Mouse (Mus musculus) c-Kit-negative CD71-positive TER-119-positive erythroid progenitor cells, embryonic 14.5 days (primary cell): ENCODE measurements around the gene Fbxo46.
"Not testable (repeated sequence)": the region's sequence is repeated elsewhere in the genome, so short reads cannot be mapped to it uniquely, and the experiment has no call there.

Experiments
- DNase-seq: peaks from one replicate; pipeline ENCODE4 v3.0.0-alpha.2; 2013; ENCODE audit warnings: low read depth, low spot score

Gene Fbxo46

DNA sequence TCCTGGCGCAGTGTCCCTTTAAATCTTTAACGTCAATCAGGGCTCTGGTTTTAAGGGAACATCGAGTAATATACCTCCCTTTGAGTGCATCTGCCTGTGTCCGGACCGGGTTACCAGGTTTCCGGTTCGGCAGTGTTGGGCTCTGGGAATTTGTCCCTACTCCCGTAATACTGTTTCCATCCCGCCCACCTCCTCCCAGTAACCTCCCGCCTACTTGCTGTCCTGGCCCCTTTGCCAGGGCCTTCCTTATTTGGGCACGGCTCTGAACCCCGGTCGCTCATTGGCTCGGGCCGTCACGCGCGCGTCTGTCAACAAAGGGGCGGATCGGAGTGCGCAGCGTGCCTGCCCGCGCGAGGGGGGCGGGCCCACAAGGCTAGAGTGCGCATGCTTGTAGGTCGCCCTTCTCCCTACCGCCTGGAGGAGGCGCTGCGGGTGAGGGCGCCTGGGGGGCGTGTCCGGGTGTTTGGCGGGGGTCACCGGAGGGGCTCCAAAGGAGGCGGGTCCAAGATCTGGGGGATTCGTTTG lies 11.7 kb downstream of the Fbxo46 start:
- peak; percentile 60 for DNase-seq

DNA sequence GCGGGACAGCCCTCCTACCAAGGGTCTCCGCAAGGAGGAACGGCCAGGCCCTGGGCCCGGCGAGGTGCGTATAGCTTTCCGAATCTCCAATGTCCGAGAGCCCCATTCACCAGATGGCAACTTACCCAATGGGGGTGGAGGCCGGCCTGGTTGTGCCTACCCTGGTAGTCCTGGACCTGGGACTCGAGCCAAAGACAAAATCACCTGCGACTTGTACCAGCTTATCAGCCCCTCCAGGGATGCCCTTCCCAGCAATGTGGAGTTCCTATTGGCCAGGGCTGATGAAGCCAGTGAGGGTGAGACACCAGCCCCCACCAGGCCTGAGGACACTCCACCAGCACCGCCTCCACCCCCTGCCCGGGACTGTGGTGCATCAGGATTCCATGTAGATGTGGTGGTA lies 16.5 kb downstream of the Fbxo46 start:
- DNase-seq, result no peak

DNA sequence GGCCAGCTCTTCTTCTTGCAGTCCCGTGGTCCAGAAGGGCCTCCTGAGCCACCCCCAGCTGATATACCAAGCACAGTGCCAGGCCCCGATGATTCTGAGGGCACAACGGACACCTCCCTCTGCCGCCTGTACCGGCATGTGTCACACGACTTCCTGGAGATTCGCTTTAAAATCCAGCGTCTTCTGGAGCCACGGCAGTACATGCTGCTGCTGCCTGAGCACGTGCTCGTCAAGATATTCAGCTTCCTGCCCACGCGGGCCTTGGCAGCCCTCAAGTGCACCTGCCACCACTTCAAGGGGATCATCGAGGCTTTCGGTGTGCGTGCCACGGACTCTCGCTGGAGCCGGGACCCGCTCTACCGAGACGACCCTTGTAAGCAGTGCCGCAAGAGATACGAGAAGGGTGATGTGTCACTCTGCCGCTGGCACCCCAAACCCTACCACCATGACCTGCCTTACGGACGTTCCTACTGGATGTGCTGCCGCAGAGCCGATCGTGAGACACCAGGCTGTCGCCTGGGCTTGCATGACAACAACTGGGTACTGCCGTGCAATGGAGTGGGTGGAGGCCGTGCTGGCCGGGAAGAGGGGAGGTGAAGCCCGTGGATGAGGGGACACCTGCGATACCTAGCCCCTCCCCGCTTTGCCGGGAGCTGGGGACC lies 17.1 kb downstream of the Fbxo46 start:
- DNase-seq, result no peak

DNA sequence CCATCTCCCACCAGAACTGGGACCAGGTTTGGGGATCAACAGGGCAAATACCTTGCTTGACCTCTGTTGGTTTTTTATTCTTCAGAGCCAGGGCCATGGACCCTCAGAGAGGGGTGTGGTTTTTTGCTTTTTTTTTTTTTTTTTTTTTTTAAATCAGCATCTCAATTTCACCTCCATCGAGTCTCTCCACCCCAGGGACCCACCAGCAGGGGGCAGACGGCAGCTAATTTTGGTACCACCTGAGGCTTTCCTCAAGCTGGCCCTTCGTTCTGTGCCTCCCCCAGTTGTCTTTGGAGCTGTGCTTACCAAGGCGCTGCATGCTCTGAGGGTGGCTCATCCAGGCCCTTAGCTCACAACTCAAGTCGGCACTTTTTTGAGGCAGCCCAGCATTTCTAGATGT lies 17.7 kb downstream of the Fbxo46 start:
- DNase-seq, result no peak

DNA sequence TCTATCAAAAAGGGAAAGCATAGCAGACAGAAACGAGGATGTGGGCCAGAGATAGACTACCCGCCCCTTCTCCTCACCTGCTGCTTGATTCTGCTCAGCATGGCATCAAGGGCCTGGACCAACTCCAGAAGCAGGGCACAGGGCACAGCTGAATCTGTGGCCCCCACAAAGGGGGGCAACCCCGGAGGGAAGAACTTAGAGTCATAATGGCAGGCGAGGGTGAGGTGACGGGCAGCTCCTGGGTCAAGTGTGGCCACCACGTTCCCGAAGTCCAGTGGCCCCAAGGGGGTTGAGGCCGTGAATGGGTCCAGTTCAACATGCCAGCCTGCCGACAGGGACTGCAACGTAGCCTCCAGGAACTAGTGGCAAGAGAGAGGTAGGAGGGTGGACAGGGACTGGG lies 27.1 kb downstream of the Fbxo46 start:
- DNase-seq, result no peak

DNA sequence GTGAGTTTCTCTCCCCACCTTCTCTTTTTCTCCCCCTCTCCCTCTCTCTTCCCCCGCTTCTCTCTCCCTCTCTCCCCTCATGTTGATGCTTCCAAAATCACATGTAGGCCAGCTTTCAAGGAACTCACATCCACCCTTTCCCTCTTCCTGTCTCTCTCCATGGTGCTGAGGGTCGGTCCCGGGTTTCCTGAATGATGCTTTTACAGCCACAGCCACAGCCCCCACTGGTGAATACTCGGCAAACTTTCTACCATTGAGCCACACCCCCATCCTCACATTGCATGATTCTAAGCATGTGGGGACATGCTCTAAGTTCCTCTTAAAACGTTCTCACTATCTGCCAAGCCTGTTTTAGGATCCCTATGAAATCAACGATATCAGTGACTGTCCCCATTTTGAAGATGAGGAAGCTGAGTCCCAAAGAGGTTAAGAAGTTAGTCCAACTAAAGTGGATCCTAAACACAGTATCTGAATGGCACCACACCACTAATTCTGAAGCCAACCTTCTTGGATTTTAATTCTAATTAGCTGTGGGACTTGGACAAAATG lies 27.9 kb downstream of the Fbxo46 start:
- DNase-seq, result no peak

DNA sequence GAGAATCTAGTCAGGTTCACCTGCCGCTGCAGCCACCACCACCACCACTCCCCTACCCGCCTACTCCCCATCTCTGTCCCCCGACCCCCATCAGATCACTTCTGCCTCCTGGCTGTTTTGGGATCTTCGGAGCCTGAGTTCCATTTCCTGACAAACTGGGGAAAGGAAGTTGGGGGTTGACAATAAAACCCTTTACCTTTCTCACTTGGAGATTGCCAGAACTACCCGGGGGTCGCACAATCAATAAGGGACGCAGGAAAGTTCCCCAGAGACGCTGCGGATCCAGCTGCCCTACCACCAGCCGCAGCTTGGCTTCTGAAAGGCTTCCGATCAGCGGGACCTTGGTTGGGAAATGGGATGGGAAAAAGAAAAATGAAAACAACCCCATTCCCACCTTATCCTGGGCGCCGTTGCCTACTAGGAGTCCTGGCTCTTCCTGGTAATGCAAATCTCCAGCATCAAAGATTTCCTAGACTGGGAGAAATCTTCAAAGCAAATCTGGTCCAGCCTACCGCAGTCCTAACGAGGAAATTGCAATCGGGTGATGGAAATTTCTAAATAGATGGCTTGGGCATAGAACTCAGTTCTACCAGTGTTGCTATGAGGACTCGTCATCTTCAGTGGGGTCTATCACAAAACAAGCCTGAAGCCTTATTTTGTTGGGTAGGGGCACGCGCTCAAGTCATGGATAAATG lies 28.7 kb downstream of the Fbxo46 start:
- no peak for DNase-seq

DNA sequence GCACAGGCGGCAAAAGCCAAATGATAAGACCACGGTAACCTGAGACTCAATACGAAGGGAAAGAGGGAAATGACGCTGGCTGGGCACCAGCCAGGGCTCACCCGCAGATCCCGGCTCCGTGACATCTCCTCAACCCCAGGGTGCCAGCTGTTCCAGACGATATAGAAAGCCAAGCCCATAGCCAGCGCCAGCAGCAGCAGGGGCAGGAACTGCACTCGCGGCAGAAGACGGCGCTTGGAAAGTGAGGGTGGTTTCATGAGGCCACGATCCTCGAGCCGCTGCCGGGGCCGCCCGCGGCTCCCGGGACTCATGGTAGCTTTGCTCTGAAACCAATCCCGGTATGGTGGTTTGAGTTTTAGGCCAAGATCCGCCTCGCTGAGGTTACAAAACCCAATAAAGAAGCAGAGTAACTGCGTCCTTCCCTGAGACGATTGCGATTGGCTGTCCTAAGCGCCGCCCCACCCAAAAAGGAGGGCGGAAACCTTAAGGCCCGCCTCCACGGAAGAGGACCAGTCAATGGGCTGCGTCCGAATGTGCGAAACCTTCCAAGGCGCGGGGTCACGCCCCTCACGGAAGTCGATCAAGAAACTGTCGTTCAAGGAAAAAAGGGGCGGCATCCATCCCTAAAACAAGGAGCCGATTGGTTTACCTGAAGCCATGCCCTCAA lies 29.3 kb downstream of the Fbxo46 start, which contains the start of gene Qpctl:
Qpctl (minus strand) TSS at position 417 of the 667 bp plus-strand sequence.
- DNase-seq, result peak; percentile 96

DNA sequence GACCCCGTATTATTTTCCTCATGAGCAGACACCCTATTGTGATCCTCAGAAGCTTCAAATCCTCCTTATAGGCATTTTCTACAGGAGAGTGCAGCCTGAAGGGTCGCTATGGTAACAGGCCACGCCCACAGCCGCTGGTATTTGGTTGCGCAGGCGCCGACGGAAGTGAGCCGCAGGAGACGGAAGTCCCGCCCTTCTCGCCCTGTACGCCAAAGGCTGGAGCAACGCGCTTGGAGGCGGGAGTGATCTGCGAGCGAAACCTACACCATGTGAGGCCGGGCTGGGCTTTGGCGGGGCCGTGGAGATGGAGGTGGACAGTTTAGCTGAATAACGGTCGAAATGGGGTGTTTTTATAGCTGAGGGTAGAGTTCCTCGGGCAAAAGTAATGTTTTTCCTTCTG lies 30.0 kb downstream of the Fbxo46 start, which contains the start of gene Snrpd2:
Snrpd2 (plus strand) TSS at position 97 of the 400 bp plus-strand sequence.
- peak; percentile 96 for DNase-seq

DNA sequence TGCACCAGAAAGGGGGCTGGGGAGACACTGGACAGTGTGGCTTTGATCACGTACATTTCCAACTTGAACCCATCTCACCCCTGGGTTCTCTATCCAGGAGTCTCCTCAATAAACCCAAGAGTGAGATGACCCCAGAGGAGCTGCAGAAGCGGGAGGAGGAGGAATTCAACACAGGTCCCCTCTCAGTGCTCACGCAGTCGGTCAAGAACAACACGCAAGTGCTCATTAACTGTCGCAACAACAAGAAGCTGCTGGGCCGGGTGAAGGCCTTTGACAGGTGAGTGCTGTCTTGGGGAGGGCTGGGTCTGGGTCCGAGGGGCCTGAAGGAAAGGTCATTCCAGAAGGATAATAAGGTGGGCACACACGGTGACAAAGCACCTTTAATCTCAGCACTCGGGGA lies 31.5 kb downstream of the Fbxo46 start:
- not testable (repeated sequence) for DNase-seq

DNA sequence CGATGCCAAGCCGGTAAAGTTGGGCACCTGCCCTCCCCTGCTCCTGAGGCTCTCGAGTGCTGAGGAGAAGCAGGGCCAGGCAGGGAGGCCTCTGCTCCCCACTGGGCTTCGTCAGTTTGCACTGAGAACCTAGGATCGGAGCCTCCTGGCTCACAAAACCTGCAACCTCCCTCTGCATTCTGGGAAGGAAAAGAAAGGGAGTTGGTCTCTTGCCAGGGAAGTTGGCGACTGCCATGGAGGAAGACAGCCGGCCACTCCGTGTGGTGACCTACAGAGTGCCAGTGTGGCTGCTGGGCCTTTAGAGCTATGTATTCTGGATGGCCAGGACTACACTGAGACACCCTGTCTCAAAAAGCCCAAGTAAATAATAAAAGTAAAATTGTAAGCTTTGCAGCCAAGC lies 35.1 kb downstream of the Fbxo46 start:
- no peak for DNase-seq

DNA sequence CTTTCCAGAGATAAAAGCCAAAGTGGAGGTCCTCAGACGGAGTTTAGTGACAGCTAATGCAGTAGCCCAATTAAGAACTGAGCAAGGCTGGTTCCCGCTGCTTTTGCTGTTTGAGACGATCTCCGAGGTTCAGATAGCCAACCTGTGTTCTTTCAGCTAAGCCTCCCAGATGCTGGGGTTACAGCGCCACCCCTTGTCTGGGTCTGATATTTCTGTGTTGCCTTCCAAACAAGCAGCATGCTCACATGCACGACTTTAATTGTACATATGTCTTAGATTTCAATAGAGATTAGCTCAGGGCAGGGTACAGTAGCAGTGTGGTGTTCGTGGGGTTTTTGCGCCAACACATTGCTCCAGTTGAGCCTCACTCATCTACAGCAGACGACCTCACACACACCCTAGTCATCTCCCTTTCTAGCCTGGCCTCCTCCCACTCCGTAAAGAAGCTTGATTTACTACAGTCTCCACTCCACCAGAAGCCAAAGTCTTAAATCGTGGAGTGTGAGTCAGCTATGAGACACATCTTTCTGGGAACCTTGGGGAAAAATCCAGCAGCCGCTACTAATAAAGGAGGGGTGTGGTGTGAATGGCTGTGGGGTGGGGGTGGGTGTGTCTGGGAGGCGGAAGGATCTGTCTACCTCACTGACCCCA lies 36.3 kb downstream of the Fbxo46 start:
- DNase-seq, result no peak

DNA sequence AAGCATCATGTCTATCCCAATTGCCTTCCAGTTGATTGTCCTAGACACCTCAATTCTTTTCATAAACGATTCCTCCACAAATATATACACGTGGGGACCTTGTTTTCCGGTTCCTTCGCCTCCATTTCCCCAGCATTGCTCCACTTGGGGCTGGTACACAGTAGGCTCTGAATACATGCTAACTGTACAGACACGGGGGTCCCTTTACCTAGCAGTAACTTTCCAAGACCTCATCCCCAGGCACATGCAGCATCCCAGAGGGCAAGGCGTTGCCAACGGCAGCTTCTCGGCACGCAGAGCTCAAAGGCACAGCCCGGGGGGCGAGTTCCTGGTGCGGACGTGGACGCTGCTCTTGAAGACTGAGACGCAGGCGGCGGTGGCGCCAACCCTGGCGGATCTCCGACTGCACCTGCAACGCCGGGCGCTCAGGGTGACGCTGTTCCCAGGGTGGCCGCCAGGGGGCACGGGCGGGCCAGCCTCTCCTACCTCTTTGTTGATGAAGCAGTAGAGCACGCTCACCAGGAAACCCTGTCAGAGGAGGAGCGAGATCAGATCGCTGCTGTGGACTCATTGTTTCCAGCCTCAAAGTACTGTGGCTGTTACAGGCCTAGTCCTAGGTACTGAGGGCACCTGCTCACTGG lies 37.6 kb downstream of the Fbxo46 start:
- peak; percentile 51 for DNase-seq

DNA sequence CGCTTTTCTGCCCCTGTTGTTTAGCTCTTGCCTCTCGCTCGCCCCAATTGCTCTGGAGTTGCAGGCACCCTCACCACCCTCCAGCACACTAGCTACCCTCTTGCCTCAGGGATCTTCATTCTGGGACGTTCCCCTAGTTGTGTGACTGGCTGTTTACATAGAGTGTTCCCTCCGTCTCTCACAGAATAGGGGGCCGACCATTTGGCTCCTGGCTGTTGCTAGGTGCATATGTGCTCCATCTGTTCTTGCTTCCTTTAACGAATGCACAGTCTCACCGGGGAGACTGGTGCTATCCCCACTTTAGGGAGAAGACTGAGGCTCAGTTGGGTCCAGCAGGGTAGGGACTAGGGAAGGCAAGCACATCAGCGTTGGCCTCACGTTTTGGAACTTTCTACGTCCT lies 38.9 kb downstream of the Fbxo46 start:
- DNase-seq, result no peak

DNA sequence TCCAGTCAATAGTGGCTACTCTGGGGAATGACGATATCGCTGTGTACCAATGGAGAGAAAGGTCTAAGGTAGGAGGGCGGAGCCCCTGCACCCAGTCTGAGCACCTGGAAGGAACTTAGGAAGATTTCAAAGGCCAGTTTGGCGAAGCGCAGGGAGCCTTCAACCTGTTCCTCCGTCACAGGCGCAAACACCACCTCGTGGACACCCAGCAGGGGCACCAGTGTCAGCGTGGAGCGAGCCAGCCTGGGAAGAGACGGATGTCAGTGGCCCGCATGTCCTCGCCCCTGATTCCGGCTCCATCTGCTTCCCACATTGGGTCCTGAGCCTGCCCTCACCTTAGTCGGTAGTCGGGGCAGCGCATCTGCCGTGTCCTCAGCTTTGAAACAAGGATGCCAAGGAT lies 39.8 kb downstream of the Fbxo46 start:
- no peak for DNase-seq

DNA sequence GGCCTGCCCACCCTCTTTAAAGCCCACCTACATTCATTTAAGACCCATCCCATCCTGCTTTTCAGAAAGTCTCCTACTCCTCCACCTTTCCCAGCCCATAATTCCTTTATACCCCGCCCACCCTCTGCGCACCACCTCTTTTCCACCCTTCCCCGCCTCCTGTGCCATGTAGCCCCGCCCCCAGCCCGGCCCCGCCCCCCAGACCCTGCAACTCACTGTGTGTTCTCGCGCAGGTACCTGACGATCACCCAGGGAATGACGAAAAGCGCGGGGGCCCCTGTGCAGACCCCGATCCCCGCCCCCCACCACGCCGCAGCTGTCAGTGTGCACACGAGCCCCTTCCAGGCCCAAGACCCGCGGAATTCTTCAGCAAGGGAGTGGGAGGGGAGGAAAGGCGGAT lies 40.5 kb downstream of the Fbxo46 start:
- DNase-seq, result no peak

DNA sequence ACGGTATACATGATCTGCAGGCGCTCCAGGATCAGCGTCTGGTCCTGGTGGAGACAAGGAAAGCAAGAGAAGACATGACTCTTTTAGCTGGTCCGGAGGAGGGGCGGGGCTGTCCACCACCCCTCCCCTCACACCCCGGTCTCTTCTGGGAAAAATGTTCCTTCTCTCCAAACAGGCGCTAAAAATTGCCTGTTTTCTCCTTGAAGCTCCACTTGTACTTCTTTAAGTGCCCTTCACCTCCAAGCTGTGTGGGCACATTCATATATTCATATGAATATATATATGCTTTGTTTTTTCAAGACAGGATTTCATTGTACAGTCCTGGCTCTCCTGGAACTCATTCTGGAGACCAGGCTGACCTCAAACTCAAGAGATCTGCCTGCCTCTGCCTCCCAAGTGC lies 43.3 kb downstream of the Fbxo46 start:
- no peak for DNase-seq

DNA sequence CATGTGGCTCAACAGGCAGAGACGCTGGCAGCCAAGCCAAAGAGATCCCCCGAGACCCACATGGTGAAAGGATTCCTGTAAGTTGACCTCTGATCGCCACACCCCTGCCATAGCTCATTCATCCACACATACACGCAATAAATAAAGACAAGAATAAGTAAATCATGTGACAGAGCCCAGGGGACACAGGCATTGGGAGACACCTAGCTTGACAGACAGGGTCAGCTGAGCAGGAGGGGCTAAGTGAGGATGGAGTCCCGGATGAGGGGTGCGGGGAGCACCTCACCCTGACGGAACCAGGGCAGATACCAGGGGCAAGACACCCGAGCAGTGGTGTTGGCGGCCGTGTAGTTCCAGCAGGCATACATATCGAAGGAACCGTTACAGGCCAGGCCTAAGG lies 44.1 kb downstream of the Fbxo46 start:
- no peak for DNase-seq

DNA sequence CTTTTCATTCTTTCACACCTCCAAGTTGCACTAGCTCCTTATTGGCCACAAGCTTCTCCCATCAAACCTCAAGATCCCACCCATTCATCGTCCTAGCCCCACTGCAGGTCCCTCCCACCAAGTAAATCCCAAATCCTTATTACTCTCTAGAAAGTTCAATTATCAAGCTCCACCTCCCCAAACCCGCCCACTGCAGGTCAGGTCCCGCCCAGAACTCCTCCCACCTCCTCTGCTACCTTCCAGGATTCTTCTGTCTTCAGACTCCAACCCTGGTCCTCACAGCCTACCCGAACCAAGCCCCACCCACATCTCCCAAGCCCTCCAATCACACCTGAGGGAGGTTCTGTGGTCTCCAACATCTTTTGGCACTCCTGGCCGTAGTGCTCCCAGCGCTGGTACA lies 44.5 kb downstream of the Fbxo46 start:
- no peak for DNase-seq

DNA sequence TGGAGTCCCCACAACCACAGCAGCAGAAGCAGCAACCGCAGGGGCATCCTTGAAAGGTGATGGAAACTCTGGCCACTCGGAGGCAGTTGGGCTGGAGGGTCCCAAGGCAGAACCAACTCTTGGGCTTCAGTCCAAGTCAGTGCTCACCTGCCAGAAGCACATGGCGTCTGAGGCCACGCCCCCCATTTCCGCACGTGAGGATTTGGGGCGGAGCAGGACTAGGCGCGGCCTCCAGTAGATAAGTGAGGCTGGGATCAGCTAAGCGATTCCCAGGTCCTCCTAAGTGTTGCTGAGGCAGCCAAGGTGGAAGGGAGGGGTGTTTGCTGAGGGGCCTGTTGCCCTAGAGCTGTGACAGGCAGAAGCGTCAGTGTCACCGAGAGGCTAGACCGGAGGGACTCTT lies 45.3 kb downstream of the Fbxo46 start:
- peak; percentile 44 for DNase-seq
